Mouse (Mus musculus): ENCODE results near the gene Abcb1b. TPM values are rescaled to one million over a fixed set of nuclear protein-coding genes. Genes with fewer than 3 reads are reported as not detected.
A peak's percentile ranks its signal among the peaks of the same experiment; 100 is the strongest.
"Not testable (repeated sequence)": the region's sequence is repeated elsewhere in the genome, so short reads cannot be mapped to it uniquely, and the experiment has no call there.

Abcb1b gene
- polyA plus RNA-seq, 1 experiment from 2014 or later, result 0.43 TPM

GRCm38 (mm10) chr5:8813872-8814271 lies 15.9 kb downstream of the Abcb1b start:
- Histone ChIP-seq H3K36me3 (ENCODE audit: control insufficient read depth, insufficient read depth, low read length) (no peaks in the 10 kb centered on the region), H3K27me3 (ENCODE audit: control insufficient read depth, insufficient read depth, low read length) (no peaks in the 10 kb centered on the region), H3K4me2 (replicated peaks; ENCODE audit: low read depth, low read length) (no peak overlapping the region), H3K9me3 (ENCODE audit: control insufficient read depth, low read length) (no peaks in the 10 kb centered on the region), H3K9ac (ENCODE audit: low read depth, low read length) (no peak overlapping the region), H3K4me3 (ENCODE audit: low read depth, low read length) (no peak overlapping the region), H3K27ac (ENCODE audit: low read depth, low read length) (no peak overlapping the region), H3K4me1 (replicated peaks; ENCODE audit: control insufficient read depth, insufficient read depth, low read length) (no peaks in the 10 kb centered on the region)
- DNase-seq (ENCODE audit: low spot score), result no peak
- ATAC-seq (ENCODE audit: low FRiP score), result no peak
- WGBS, result 67% methylated on average over 1 of the region's 1 CpGs

- ATAC-seq (ENCODE audit: low FRiP score) (peak; percentile 67; the same call in 1 of the 2 replicates), DNase-seq (ENCODE audit: low spot score) (peak; percentile 12)
- Histone ChIP-seq H3K4me1 (replicated peaks; ENCODE audit: control insufficient read depth, insufficient read depth, low read length) (no peaks in the 10 kb centered on the region), H3K27me3 (ENCODE audit: control insufficient read depth, insufficient read depth, low read length) (no peaks in the 10 kb centered on the region), H3K4me3 (ENCODE audit: low read depth, low read length) (peak overlapping the region; percentile 18), H3K4me2 (replicated peaks; ENCODE audit: low read depth, low read length) (peak overlapping the region; percentile 21; the same call in 1 of the 2 replicates), H3K27ac (ENCODE audit: low read depth, low read length) (no peak overlapping the region), H3K9me3 (ENCODE audit: control insufficient read depth, low read length) (no peaks in the 10 kb centered on the region), H3K36me3 (ENCODE audit: control insufficient read depth, insufficient read depth, low read length) (no peaks in the 10 kb centered on the region), H3K9ac (ENCODE audit: low read depth, low read length) (0 out of 2 replicates have a peak overlapping the region, but pooled peaks have one; percentile 11)
- 11% methylated on average over 7 of the region's 8 CpGs for WGBS
Observed at GRCm38 (mm10) chr5:8819635-8820591, 22.0 kb downstream of the Abcb1b start.

GRCm38 (mm10) chr5:8820592-8821104 lies 22.7 kb downstream of the Abcb1b start:
- 5% methylated on average over 4 of the region's 6 CpGs for whole genome bisulfite sequencing
- DNase-seq (ENCODE audit: low spot score), result not testable (repeated sequence)

GRCm38 (mm10) chr5:8838661-8839438 lies 40.9 kb downstream of the Abcb1b start:
- DNase-seq (ENCODE audit: low spot score) (peak; percentile 4), ATAC-seq (ENCODE audit: low FRiP score) (no peak)
- no peaks in the 10 kb centered on the region for H3K9me3 ChIP-seq (ENCODE audit: control insufficient read depth, low read length)
- no peak overlapping the region for H3K4me2 ChIP-seq (replicated peaks; ENCODE audit: low read depth, low read length)
- H3K4me1 ChIP-seq (replicated peaks; ENCODE audit: control insufficient read depth, insufficient read depth, low read length), result no peaks in the 10 kb centered on the region
- no peaks in the 10 kb centered on the region for H3K36me3 ChIP-seq (ENCODE audit: control insufficient read depth, insufficient read depth, low read length)
- H3K27me3 ChIP-seq (ENCODE audit: control insufficient read depth, insufficient read depth, low read length), result no peaks in the 10 kb centered on the region
- H3K27ac ChIP-seq (ENCODE audit: low read depth, low read length), result no peak overlapping the region
- no peak overlapping the region for H3K4me3 ChIP-seq (ENCODE audit: low read depth, low read length)
- H3K9ac ChIP-seq (ENCODE audit: low read depth, low read length), result no peak overlapping the region
- WGBS, result 76% methylated on average over 8 of the region's 8 CpGs

More at GRCm38 (mm10) chr5:8820592-8821104, 22.7 kb downstream of the Abcb1b start:
- not testable (repeated sequence) for H3K9me3 ChIP-seq (ENCODE audit: control insufficient read depth, low read length); H3K4me2 ChIP-seq (replicated peaks; ENCODE audit: low read depth, low read length); H3K36me3 ChIP-seq (ENCODE audit: control insufficient read depth, insufficient read depth, low read length); H3K4me3 ChIP-seq (ENCODE audit: low read depth, low read length); H3K9ac ChIP-seq (ENCODE audit: low read depth, low read length); ATAC-seq (ENCODE audit: low FRiP score); H3K27ac ChIP-seq (ENCODE audit: low read depth, low read length); H3K27me3 ChIP-seq (ENCODE audit: control insufficient read depth, insufficient read depth, low read length); H3K4me1 ChIP-seq (replicated peaks; ENCODE audit: control insufficient read depth, insufficient read depth, low read length)

GRCm38 (mm10) chr5:8839651-8840050 lies 41.7 kb downstream of the Abcb1b start:
- 92% methylated on average over 4 of the region's 4 CpGs for WGBS
- no peak overlapping the region for H3K9ac ChIP-seq (ENCODE audit: low read depth, low read length)
- H3K36me3 ChIP-seq (ENCODE audit: control insufficient read depth, insufficient read depth, low read length), result no peaks in the 10 kb centered on the region
- no peak overlapping the region for H3K4me2 ChIP-seq (replicated peaks; ENCODE audit: low read depth, low read length)
- H3K4me3 ChIP-seq (ENCODE audit: low read depth, low read length), result no peak overlapping the region
- H3K4me1 ChIP-seq (replicated peaks; ENCODE audit: control insufficient read depth, insufficient read depth, low read length), result no peaks in the 10 kb centered on the region
- ATAC-seq (ENCODE audit: low FRiP score) (no peak), DNase-seq (ENCODE audit: low spot score) (no peak)
- H3K27me3 ChIP-seq (ENCODE audit: control insufficient read depth, insufficient read depth, low read length), result no peaks in the 10 kb centered on the region
- no peaks in the 10 kb centered on the region for H3K9me3 ChIP-seq (ENCODE audit: control insufficient read depth, low read length)
- no peak overlapping the region for H3K27ac ChIP-seq (ENCODE audit: low read depth, low read length)

GRCm38 (mm10) chr5:8840887-8841286 lies 42.9 kb downstream of the Abcb1b start:
- DNase-seq (ENCODE audit: low spot score) (peak; percentile 79), ATAC-seq (ENCODE audit: low FRiP score) (peak; percentile 70)
- Histone ChIP-seq H3K36me3 (ENCODE audit: control insufficient read depth, insufficient read depth, low read length) (no peaks in the 10 kb centered on the region), H3K27ac (ENCODE audit: low read depth, low read length) (no peak overlapping the region), H3K27me3 (ENCODE audit: control insufficient read depth, insufficient read depth, low read length) (no peaks in the 10 kb centered on the region), H3K9ac (ENCODE audit: low read depth, low read length) (no peak overlapping the region), H3K4me1 (replicated peaks; ENCODE audit: control insufficient read depth, insufficient read depth, low read length) (no peaks in the 10 kb centered on the region), H3K9me3 (ENCODE audit: control insufficient read depth, low read length) (no peaks in the 10 kb centered on the region), H3K4me2 (replicated peaks; ENCODE audit: low read depth, low read length) (no peak overlapping the region), H3K4me3 (ENCODE audit: low read depth, low read length) (no peak overlapping the region)
- 37% methylated on average over 5 of the region's 5 CpGs for WGBS

GRCm38 (mm10) chr5:8842815-8843214 lies 44.9 kb downstream of the Abcb1b start:
- DNase-seq (ENCODE audit: low spot score) (no peak), ATAC-seq (ENCODE audit: low FRiP score) (no peak)
- H3K9me3 ChIP-seq (ENCODE audit: control insufficient read depth, low read length), result no peaks in the 10 kb centered on the region

GRCm38 (mm10) chr5:8848607-8849575 lies 50.9 kb downstream of the Abcb1b start:
- not testable (repeated sequence) for H3K4me3 ChIP-seq (ENCODE audit: low read depth, low read length); H3K4me1 ChIP-seq (replicated peaks; ENCODE audit: control insufficient read depth, insufficient read depth, low read length); ATAC-seq (ENCODE audit: low FRiP score); H3K36me3 ChIP-seq (ENCODE audit: control insufficient read depth, insufficient read depth, low read length); H3K27ac ChIP-seq (ENCODE audit: low read depth, low read length); H3K4me2 ChIP-seq (replicated peaks; ENCODE audit: low read depth, low read length); H3K9me3 ChIP-seq (ENCODE audit: control insufficient read depth, low read length); DNase-seq (ENCODE audit: low spot score); H3K9ac ChIP-seq (ENCODE audit: low read depth, low read length); H3K27me3 ChIP-seq (ENCODE audit: control insufficient read depth, insufficient read depth, low read length)
- WGBS, result 41% methylated on average over 4 of the region's 9 CpGs

More at GRCm38 (mm10) chr5:8842815-8843214, 44.9 kb downstream of the Abcb1b start:
- 59% methylated on average over 3 of the region's 3 CpGs for WGBS
- Histone ChIP-seq H3K27me3 (ENCODE audit: control insufficient read depth, insufficient read depth, low read length) (no peaks in the 10 kb centered on the region), H3K9ac (ENCODE audit: low read depth, low read length) (no peak overlapping the region), H3K4me2 (replicated peaks; ENCODE audit: low read depth, low read length) (no peak overlapping the region), H3K27ac (ENCODE audit: low read depth, low read length) (no peak overlapping the region), H3K4me3 (ENCODE audit: low read depth, low read length) (no peak overlapping the region), H3K36me3 (ENCODE audit: control insufficient read depth, insufficient read depth, low read length) (no peaks in the 10 kb centered on the region), H3K4me1 (replicated peaks; ENCODE audit: control insufficient read depth, insufficient read depth, low read length) (no peaks in the 10 kb centered on the region)

Data from hindbrain, embryonic 11.5 days (tissue).